Mouse (Mus musculus) c-Kit-positive CD71-positive TER-119-negative erythroid progenitor cells, embryonic 14.5 days (primary cell): ENCODE results near the gene Agap1.

Source experiments
- DNase-seq: peaks from one replicate; pipeline ENCODE4 v3.0.0-alpha.2; 2013; ENCODE audit warnings: low read depth

The Agap1 gene

GRCm38 (mm10) chr1:89935493-89936348, 481.1 kb downstream of the Agap1 start:
- DNase-seq, result no peak

DNA sequence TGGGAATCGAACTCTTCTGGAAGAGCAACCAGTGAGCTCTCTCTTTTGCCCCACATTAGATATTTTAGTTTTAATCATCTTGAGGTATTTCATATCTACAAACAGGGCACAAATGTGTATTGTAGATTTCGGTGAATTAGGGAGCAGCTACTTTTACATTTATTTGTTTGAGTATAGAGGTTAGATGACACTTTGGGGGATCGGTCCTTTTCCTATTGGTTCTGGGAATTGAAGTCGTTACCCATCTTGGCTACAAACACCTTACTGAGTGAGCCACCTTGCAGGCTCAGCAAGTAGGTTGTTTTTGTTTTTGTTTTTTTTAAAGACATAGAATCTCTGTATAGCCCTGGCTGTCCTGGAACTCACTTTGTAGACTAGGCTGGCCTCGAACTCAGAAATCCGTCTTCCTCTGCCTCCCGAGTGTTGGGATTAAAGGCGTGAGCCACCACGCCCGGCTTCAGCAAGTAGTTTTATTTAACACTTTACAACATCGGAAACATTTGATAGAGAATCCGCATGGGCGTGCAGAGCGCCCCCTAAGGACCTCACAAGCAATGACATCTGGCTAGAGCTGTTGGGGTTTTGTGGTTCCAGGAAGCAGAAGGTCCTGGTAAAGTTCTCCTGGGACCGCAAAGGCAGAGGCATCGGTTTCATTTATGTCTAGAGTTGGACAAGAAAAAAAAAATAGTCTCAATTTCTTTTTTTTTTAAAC, 484.4 kb downstream of the Agap1 start:
- DNase-seq, result no peak

GRCm38 (mm10) chr1:89939596-89939960, 485.0 kb downstream of the Agap1 start:
- DNase-seq, result no peak

- DNase-seq, result peak; percentile 39
These were observed 485.5 kb downstream of the Agap1 start for GRCm38 (mm10) chr1:89939981-89940726.

- no peak for DNase-seq
These were observed 486.4 kb downstream of the Agap1 start for GRCm38 (mm10) chr1:89940961-89941524.

DNA sequence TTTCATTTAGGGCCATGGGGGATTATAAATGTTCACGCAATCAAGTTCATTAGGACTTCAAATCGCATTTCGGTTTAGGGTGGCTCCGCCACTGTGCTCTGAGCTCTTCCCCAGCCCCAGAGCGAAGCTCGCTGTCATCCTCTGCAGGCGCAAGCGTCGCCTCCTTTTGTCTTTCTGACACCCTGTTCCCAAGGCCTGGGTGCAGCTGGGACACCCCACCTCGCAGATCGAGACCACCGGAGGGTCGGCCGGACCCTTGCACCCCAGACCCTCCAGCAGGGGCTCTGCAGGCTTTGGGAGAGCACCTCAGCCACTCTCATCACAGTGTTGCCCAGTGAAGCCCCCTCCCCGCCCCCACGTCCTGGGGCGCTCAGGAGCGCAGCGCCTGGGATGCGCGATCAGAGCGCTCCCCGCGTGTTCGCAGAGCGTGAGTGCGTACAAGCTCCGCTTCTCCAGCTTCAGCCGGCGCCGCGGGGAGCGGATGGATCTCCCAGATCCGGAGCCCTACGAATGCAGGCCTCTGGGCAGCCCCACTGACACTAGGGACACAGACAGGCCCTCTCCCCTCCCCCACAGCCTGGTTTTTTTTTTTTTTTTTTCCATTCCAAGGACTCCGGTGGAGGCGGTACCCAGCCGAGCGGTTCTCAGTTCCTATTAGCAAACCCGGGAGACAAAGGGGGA, 487.2 kb downstream of the Agap1 start:
- no peak for DNase-seq

DNA sequence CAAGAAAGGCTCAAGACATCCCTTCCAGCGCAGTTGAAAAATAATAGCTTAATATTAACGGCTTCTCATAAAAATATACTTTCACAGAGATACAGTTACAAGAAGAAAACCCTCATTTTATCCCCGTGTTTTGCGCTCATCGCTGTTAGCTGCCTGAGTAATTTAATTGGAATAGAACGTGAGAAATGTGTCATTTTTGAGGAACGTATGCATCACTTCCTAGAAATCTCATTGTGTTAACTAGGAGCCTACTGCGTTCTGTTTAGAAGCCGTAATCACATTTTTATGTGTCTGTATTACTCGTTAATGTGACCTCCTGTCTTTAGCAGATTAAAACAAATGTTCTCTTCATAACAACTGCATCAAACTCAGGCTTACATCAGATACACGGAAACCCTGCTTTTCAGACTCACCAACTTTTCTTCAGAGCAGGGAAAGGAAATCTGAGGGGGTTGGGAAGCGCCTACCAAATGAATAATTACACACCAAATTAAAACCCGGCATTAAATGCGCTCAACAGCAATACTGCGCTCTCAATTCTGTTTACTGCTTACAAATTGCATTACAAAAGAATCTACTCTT, 487.9 kb downstream of the Agap1 start:
- no peak for DNase-seq

DNA sequence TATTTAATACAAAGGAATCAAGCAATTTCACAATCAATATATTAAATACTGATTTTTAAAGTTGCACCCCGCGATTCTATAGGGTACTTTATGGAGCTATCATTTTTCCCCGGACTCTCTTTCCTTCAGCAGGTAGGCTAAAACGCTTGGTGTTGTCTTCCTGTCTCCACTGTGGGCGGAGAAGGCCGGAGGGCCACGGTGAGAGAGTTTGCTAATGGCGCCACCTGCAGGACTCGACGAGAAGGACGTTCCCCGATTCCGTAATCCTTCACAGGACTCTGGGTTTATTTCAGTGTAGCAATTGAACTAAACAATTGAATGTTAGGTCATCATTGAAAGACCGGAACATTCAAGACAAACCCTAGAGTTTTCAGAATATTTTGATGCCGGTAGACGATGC, 488.6 kb downstream of the Agap1 start:
- DNase-seq, result peak; percentile 32
